ENCODE assay signal across 18 mouse cellular contexts in the genomic region with DNA sequence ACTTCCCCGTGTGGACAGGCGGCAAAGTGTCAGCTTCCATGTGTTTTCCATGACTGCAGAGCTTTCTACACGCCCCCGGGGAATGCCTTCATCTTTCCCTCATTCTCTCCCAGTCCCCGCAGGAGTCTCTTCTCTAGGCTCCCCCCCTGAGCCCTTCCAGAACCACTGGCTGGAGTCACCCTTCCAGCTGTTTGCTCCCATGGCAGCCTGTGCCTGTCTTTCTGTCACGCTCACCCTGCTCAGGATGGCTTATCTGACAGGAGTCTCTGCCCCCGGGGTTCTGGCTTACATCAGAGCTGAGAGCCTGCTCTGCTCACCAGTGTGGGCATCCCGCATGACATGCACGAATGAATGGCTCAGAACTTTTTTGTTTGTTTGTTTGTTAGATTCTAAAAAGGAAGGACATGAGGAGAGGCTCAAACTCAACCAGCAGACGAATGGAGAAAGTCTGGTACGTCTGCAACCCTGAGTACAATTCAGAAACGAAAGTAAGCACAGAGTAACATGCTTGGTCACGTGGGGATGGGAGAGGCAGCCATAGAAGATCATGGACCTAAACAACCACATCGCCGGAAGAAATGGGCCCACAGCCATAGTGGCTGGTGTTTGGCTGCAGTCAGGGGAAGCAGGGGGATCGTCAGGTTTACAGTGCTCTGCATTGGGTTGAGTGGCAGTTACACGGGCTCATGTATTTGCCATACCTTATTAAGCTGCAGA. TPM values are rescaled to one million over a fixed set of nuclear protein-coding genes. Genes with fewer than 3 reads are reported as not detected.
DNase-seq lines count a peak whose midpoint lies in the region; ATAC-seq and TF ChIP-seq lines count a peak whose summit lies in the region.
"Had no signal": no experiment of that assay in that cellular context is flagged by ENCODE, and none has a peak within 500 bp of the region (broad histone marks: within the 10 kb centered on the region; RNA-seq: fewer than 3 reads in every experiment).

No protein-coding gene starts in this region.

- H3K9me3 ChIP-seq in heart, embryonic 14.5 days (ENCODE audit: control insufficient read depth, low read length) = 0 out of 2 replicates have a peak, but pooled peaks cover 5% of the 10 kb centered on the region
- H3K9me3 ChIP-seq: hindbrain, embryonic 13.5 days; neural tube, embryonic 13.5 days had no signal

- H3ac ChIP-seq in myocyte (ENCODE audit: control insufficient read depth, insufficient read length) = no peak overlapping the region

- peak overlapping the region; percentile 61 for H3K4me2 ChIP-seq in heart, embryonic 14.5 days (ENCODE audit: low read length)
- H3K4me2 ChIP-seq in myocyte (ENCODE audit: low read depth) = peak overlapping the region; percentile 60
- H3K4me2 ChIP-seq: hindbrain, embryonic 13.5 days; neural tube, embryonic 13.5 days had no signal

- no peak overlapping the region for H3K27ac ChIP-seq in cerebellum, adult 2 months (ENCODE audit: insufficient read depth, low read length)
- peak overlapping the region; percentile 25 to 43 for H3K27ac ChIP-seq in heart, embryonic 14.5 days (replicated peaks in 1 of 2; ENCODE audit: control insufficient read depth in 1 of 2, insufficient read depth in 1 of 2, low read depth in 2 of 2, low read length in 2 of 2)
- H3K27ac ChIP-seq: hindbrain, embryonic 13.5 days; macrophage; neural tube, embryonic 13.5 days had no signal

- no peak for ATAC-seq in cerebellum, adult (ENCODE audit: insufficient number of reproducible peaks, low FRiP score, low TSS enrichment)
- peak; percentile 62 for ATAC-seq in heart, embryonic 14.5 days (ENCODE audit: insufficient number of reproducible peaks, insufficient read depth, low FRiP score, low read depth)
- ATAC-seq in erythroid progenitor cell, adult 5-6 weeks (replicated peaks; ENCODE audit: low FRiP score, poor library complexity, severe bottlenecking) = no peak
- ATAC-seq: forebrain, embryonic 14.5 days had no signal

- H3K27me3 ChIP-seq in cerebellum, adult 2 months (ENCODE audit: control insufficient read depth, insufficient read depth, low read length) = no peaks in the 10 kb centered on the region
- no peaks in the 10 kb centered on the region for H3K27me3 ChIP-seq in heart, embryonic 14.5 days (ENCODE audit: control insufficient read depth, insufficient read depth, low read length)
- peaks cover 5% of the 10 kb centered on the region for H3K27me3 ChIP-seq in myocyte (ENCODE audit: control insufficient read depth, insufficient read depth, insufficient read length)
- H3K27me3 ChIP-seq: hindbrain, embryonic 13.5 days; neural tube, embryonic 13.5 days had no signal

- peak overlapping the region; percentile 17; the same call in 1 of the 2 replicates for H3K9ac ChIP-seq in heart, embryonic 14.5 days (ENCODE audit: low read length)
- H3K9ac ChIP-seq: hindbrain, embryonic 13.5 days; neural tube, embryonic 13.5 days had no signal

- H3K36me3 ChIP-seq in heart, embryonic 14.5 days (ENCODE audit: control insufficient read depth, insufficient read depth, low read length) = no peaks in the 10 kb centered on the region
- no peaks in the 10 kb centered on the region for H3K36me3 ChIP-seq in myocyte (ENCODE audit: control insufficient read depth, insufficient read depth)
- H3K36me3 ChIP-seq: hindbrain, embryonic 13.5 days; neural tube, embryonic 13.5 days had no signal

- no peak for TF ChIP-seq CTCF in cerebellum, adult 2 months (IDR thresholded peaks at IDR 0.05; ENCODE audit: borderline replicate concordance, insufficient read depth, low read depth, low read length)
- no peak for TF ChIP-seq CTCF in lung, adult 2 months (IDR thresholded peaks at IDR 0.05; ENCODE audit: insufficient read depth, low read length)

- H3K79me2 ChIP-seq in myocyte (ENCODE audit: control insufficient read depth, insufficient read depth) = no peaks in the 10 kb centered on the region

- 51% methylated on average over 17 of the region's 17 CpGs for WGBS in cerebellum, adult 2 months
- WGBS in lung, adult 2 months = 45% methylated on average over 17 of the region's 17 CpGs
- WGBS in heart, embryonic 14.5 days = 11% methylated on average over 17 of the region's 17 CpGs

- no peak for TF ChIP-seq POLR2A in cerebellum, adult 2 months (IDR thresholded peaks at IDR 0.05; ENCODE audit: borderline replicate concordance, insufficient read depth, low read length)
- TF ChIP-seq POLR2A in lung, adult 2 months (IDR thresholded peaks at IDR 0.05; ENCODE audit: borderline replicate concordance, extremely low read depth, low read depth, low read length) = no peak
- no peak for TF ChIP-seq POLR2A in myocyte (IDR thresholded peaks at IDR 0.05; ENCODE audit: insufficient read length, low read depth)

- no peaks in the 10 kb centered on the region; the same call in none of the 2 replicates for H3K4me1 ChIP-seq in cerebellum, adult 2 months (ENCODE audit: control insufficient read depth, insufficient read depth, low read length)
- H3K4me1 ChIP-seq in lung, adult 2 months (ENCODE audit: control insufficient read depth, insufficient read depth, low read length) = no peaks in the 10 kb centered on the region
- H3K4me1 ChIP-seq in heart, embryonic 14.5 days (ENCODE audit: control insufficient read depth in 2 of 2, insufficient read depth in 2 of 2, low read length in 2 of 2) = peaks cover 19% of the 10 kb centered on the region in 2 experiments

- no peak for DNase-seq in cerebellum, adult 2 months
- DNase-seq in lung, adult 2 months = no peak
- DNase-seq in lung, postnatal 4 days = no peak
- no peak for DNase-seq in natural killer cell, adult 2 months (ENCODE audit: low spot score in 2 of 2)
- DNase-seq: adrenal gland, adult 8-10 months; cerebellum, adult 9-11 months; kidney, adult 2 months; midbrain, embryonic 14.5 days had no signal

- H3K4me3 ChIP-seq in cerebellum, adult 2 months (replicated peaks; ENCODE audit: insufficient read depth, low read depth, low read length) = peak overlapping the region; percentile 0
- peak overlapping the region; percentile 42 for H3K4me3 ChIP-seq in lung, adult 2 months (replicated peaks; ENCODE audit: extremely low read depth, low read depth, low read length)
- peak overlapping the region; percentile 29 to 30 for H3K4me3 ChIP-seq in heart, embryonic 14.5 days (ENCODE audit: control insufficient read depth in 1 of 2, insufficient read depth in 1 of 2, low read depth in 1 of 2, low read length in 2 of 2)
- peak overlapping the region; percentile 8 for H3K4me3 ChIP-seq in myocyte
- H3K4me3 ChIP-seq: hindbrain, embryonic 13.5 days; neural tube, embryonic 13.5 days had no signal

TF ChIP-seq in myocyte, 11 proteins besides CTCF, POLR2A, EP300 and RAD21:
- no peak for TF ChIP-seq MAX (IDR thresholded peaks at IDR 0.05; ENCODE audit: low read depth)
- peak; percentile 89 for TF ChIP-seq USF1 (IDR thresholded peaks at IDR 0.05; ENCODE audit: low read depth)

RNA-seq across cellular contexts. Expression of gene Ccdc60, which starts 17.1 kb away (rescaled TPM):
- polyA plus RNA-seq in cerebellum, adult 2 months (2012; rRNA removed) = 0.33 and 0.38 TPM in 2 replicates
- polyA plus RNA-seq in lung, adult 2 months (2012; rRNA removed) = 1.4 and 1.5 TPM in 2 replicates
- polyA plus RNA-seq in heart, embryonic 14.5 days (2014; fragmentation: Nextera tagmentation; extraction: Ambion mirVana) = 0.44 and 0.66 TPM in 2 replicates
- 0.48 TPM for polyA plus RNA-seq in myocyte (2012; fragmentation: generic; extraction: Trizol)
- total RNA-seq in erythroid progenitor cell, adult 5-6 weeks (2015; ENCODE audit: low replicate concordance) = not detected in 2 replicates
- total RNA-seq in erythroid progenitor cell, adult 5-6 weeks (2017; ENCODE audit: low replicate concordance) = not detected in 2 replicates
- total RNA-seq: adrenal gland, adult 8-10 months; gastrocnemius, adult 8-10 months had no signal
- polyA plus RNA-seq: macrophage; spleen, adult 2 months had no signal
